Mouse (Mus musculus) myocyte (in vitro differentiated cells): Measurements from ENCODE around the gene Atp2b4.

ENCODE experiments used
- E2F4 ChIP-seq: IDR thresholded peaks from one replicate; pipeline ENCODE4 v1.6.1; 2011; ENCODE audit warnings: mild to moderate bottlenecking, control low read depth, moderate library complexity; ENCODE audit not compliant: insufficient read depth
- MAX ChIP-seq: IDR thresholded peaks from one replicate; pipeline ENCODE4 v1.6.1; 2011; ENCODE audit warnings: low read depth, mild to moderate bottlenecking, control low read depth
- MYOD1 ChIP-seq, 3 experiments: IDR thresholded peaks; one replicate each; pipeline ENCODE4 v1.6.1; 2011; ENCODE audit warnings: control low read depth in 2 of 3, low read depth in 2 of 3, mild to moderate bottlenecking in 2 of 3, moderate library complexity in 1 of 3; ENCODE audit not compliant: insufficient read length in 2 of 3, control insufficient read depth in 1 of 3
- MYOG ChIP-seq, 3 experiments: IDR thresholded peaks; one replicate each; pipeline ENCODE4 v1.6.1; 2011; ENCODE audit warnings: control low read depth in 2 of 3, low read depth in 2 of 3, mild to moderate bottlenecking in 2 of 3; ENCODE audit not compliant: insufficient read length in 2 of 3, control insufficient read depth in 1 of 3, insufficient read depth in 1 of 3
- POLR2A ChIP-seq: IDR thresholded peaks from one replicate; pipeline ENCODE4 v1.6.1; 2011; ENCODE audit warnings: low read depth, mild to moderate bottlenecking, control low read depth, moderate library complexity; ENCODE audit not compliant: insufficient read length
- POLR2AphosphoS2 ChIP-seq: IDR thresholded peaks from one replicate; pipeline ENCODE4 v1.6.1; 2011; ENCODE audit warnings: low read depth, control low read depth; ENCODE audit not compliant: insufficient read length
- TCF12 ChIP-seq: IDR thresholded peaks from one replicate; pipeline ENCODE4 v1.6.1; 2011; ENCODE audit warnings: mild to moderate bottlenecking, control low read depth; ENCODE audit not compliant: poor library complexity, insufficient read depth, severe bottlenecking
- TCF3 ChIP-seq: IDR thresholded peaks from one replicate; pipeline ENCODE4 v1.6.1; 2011; ENCODE audit warnings: low read depth, control low read depth; ENCODE audit not compliant: insufficient read length
- USF1 ChIP-seq: IDR thresholded peaks from one replicate; pipeline ENCODE4 v1.6.1; 2011; ENCODE audit warnings: low read depth, mild to moderate bottlenecking, control low read depth, moderate library complexity

DNA sequence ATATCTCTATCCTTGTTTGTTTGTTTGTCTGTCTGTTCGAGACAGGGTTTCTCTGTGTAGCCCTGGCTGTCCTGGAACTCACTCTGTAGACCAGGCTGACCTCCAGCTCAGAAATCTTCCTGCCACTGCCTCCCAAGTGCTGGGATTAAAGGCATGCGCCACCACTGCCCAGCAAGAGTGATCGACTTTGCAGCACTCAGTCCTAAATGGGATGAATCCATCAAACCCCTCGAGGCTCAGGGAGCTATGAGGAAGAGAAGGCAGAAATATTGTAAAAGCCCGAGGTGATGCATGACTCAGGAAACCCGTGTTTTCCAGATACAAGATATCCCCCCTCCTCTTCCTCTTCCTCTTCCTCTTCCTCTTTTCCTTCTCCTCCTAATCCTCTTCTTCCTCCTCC lies 130.1 kb downstream of the Atp2b4 start:
- no peak for TF ChIP-seq TCF3
- no peak for TF ChIP-seq POLR2A
- no peak for TF ChIP-seq POLR2AphosphoS2
- no peak for TF ChIP-seq MAX
- TF ChIP-seq E2F4: no peak
- TF ChIP-seq MYOD1 (IDR thresholded peaks at IDR 0.05; ENCODE audit: control insufficient read depth in 1 of 3, insufficient read length in 2 of 3, low read depth in 2 of 3): no peak
- TF ChIP-seq TCF12: no peak
- TF ChIP-seq USF1: no peak
- TF ChIP-seq MYOG (IDR thresholded peaks at IDR 0.05; ENCODE audit: control insufficient read depth in 1 of 3, insufficient read depth in 1 of 3, insufficient read length in 2 of 3, low read depth in 2 of 3): no peak
